Mouse (Mus musculus): ENCODE data around the gene Fads1. TPM values are rescaled to one million over a fixed set of nuclear protein-coding genes. Genes with fewer than 3 reads are reported as not detected.
"Not testable (repeated sequence)": the region's sequence is repeated elsewhere in the genome, so short reads cannot be mapped to it uniquely, and the experiment has no call there.

Gene Fads1
- polyA plus RNA-seq, 1 experiment from 2014 or later: 60.2 TPM

- WGBS (ENCODE audit: insufficient replicate concordance): 80% methylated on average over 1 of the region's 1 CpGs
Measured at GRCm38 (mm10) chr19:10167951-10168350, 14.7 kb upstream of the Fads1 start.

GRCm38 (mm10) chr19:10168441-10168840 is 14.2 kb upstream of the Fads1 start:
- Histone ChIP-seq H3K27ac (no peak overlapping the region), H3K4me3 (replicated peaks) (no peak overlapping the region), H3K4me2 (no peak overlapping the region), H3K27me3 (no peaks in the 10 kb centered on the region), H3K9ac (no peak overlapping the region), H3K4me1 (replicated peaks) (peaks cover 43% of the 10 kb centered on the region), H3K36me3 (no peaks in the 10 kb centered on the region), H3K9me3 (replicated peaks) (no peaks in the 10 kb centered on the region)
- WGBS (ENCODE audit: insufficient replicate concordance): 82% methylated on average over 3 of the region's 3 CpGs
- DNase-seq (no peak), ATAC-seq (ENCODE audit: low read depth) (no peak)

More at GRCm38 (mm10) chr19:10167951-10168350, 14.7 kb upstream of the Fads1 start:
- no peak overlapping the region for H3K4me3 ChIP-seq (replicated peaks)
- H3K4me1 ChIP-seq (replicated peaks): peaks cover 38% of the 10 kb centered on the region
- no peaks in the 10 kb centered on the region for H3K9me3 ChIP-seq (replicated peaks)
- ATAC-seq (ENCODE audit: low read depth) (no peak), DNase-seq (no peak)
- no peak overlapping the region for H3K27ac ChIP-seq
- H3K36me3 ChIP-seq: no peaks in the 10 kb centered on the region
- no peak overlapping the region for H3K9ac ChIP-seq
- no peaks in the 10 kb centered on the region for H3K27me3 ChIP-seq
- no peak overlapping the region for H3K4me2 ChIP-seq

DNA sequence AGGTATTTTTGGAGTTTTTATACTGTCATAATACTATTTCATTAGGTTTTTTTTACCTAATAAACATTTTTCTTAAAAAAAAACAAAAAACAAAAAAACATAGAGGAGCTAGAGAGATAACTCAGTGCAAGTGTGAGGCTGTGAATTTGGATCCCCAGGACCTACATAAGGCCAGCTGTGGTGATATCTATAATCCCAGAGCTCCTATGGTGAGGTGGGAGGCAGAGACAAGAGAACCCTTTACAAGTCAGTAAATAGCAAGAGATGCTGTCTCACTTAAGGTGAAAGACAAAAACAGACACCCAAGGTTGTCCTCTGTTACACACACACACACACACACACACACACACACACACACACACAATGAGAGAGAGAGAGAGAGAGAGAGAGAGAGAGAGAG is 13.5 kb upstream of the Fads1 start:
- DNase-seq (no peak), ATAC-seq (ENCODE audit: low read depth) (peak; percentile 35; the same call in 1 of the 2 replicates)
- H3K4me1 ChIP-seq (replicated peaks): peaks cover 50% of the 10 kb centered on the region
- no peak overlapping the region for H3K4me2 ChIP-seq
- no peaks in the 10 kb centered on the region for H3K27me3 ChIP-seq
- H3K36me3 ChIP-seq: no peaks in the 10 kb centered on the region
- peak overlapping the region; percentile 47; the same call in 1 of the 2 replicates for H3K27ac ChIP-seq
- no peaks in the 10 kb centered on the region for H3K9me3 ChIP-seq (replicated peaks)
- no peak overlapping the region for H3K4me3 ChIP-seq (replicated peaks)
- no peak overlapping the region for H3K9ac ChIP-seq

DNA sequence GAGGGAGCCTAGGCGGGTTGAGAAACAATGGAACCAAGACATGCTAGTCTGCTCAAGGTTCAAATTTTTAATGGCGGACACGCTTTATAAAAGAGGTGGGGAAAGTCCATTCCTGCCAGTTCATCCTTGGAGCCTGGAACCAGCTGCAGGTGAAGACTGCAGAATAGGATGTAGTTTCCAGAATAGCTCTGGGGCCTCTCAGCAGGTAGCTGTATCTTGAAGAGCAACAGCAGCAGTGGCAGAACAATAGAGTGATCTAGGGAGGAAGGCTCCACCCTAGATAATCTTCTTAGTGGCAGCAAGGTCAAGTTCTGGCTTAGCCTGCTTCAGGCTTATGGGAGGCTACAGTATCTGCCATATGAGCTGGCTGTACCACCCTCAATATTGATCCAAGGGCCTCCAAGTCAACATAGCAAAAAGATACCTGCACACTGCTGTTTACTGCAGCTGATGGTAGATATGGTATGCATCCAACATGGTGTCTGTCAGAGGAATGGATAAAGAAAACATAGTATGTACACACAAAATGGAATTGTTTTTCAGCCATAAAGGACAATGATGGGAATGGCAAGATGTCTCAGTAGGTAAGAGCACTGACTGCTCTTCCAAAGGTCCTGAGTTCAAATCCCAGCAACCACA is 12.9 kb upstream of the Fads1 start:
- Histone ChIP-seq H3K4me1 (replicated peaks) (peaks cover 56% of the 10 kb centered on the region), H3K27ac (peak overlapping the region; percentile 47)
- not testable (repeated sequence) for DNase-seq; H3K4me3 ChIP-seq (replicated peaks); H3K9me3 ChIP-seq (replicated peaks); H3K36me3 ChIP-seq; H3K4me2 ChIP-seq; ATAC-seq (ENCODE audit: low read depth); H3K9ac ChIP-seq; H3K27me3 ChIP-seq
- WGBS (ENCODE audit: insufficient replicate concordance): 84% methylated on average over 3 of the region's 3 CpGs

- Histone ChIP-seq H3K27me3 (no peaks in the 10 kb centered on the region), H3K27ac (peak overlapping the region; percentile 56), H3K9ac (no peak overlapping the region), H3K9me3 (replicated peaks) (no peaks in the 10 kb centered on the region), H3K4me3 (replicated peaks) (no peak overlapping the region), H3K4me1 (replicated peaks) (peaks cover 60% of the 10 kb centered on the region), H3K4me2 (no peak overlapping the region), H3K36me3 (no peaks in the 10 kb centered on the region)
- ATAC-seq (ENCODE audit: low read depth): no peak
- DNase-seq: no peak
- WGBS (ENCODE audit: insufficient replicate concordance): 74% methylated on average over 1 of the region's 1 CpGs
Measured at GRCm38 (mm10) chr19:10170466-10170865, 12.2 kb upstream of the Fads1 start.

DNA sequence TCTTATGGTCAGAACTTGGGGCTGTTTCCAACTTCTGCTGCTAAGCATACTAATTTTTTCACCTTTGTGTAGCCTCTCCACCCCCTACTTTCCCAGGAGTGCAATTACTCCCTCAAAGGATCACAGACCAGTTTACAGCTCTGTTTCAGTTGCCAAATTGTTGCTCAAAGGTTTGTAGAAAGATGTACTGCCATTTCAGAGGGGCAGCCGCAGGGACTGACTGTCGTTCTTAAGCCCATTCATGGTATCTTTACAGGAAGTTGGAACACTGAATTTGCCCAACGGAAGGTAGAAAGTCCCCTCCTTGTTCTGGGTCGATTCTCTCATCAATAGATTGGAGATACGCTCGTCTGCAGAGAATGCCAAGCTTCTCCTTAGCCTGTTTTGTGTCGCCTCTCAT is 11.3 kb upstream of the Fads1 start:
- Histone ChIP-seq H3K27me3 (no peaks in the 10 kb centered on the region), H3K9ac (no peak overlapping the region), H3K4me3 (replicated peaks) (no peak overlapping the region), H3K27ac (peak overlapping the region; percentile 94), H3K4me1 (replicated peaks) (peaks cover 60% of the 10 kb centered on the region), H3K36me3 (no peaks in the 10 kb centered on the region), H3K4me2 (no peak overlapping the region), H3K9me3 (replicated peaks) (no peaks in the 10 kb centered on the region)
- 64% methylated on average over 7 of the region's 7 CpGs for WGBS (ENCODE audit: insufficient replicate concordance)
- no peak for DNase-seq
- no peak for ATAC-seq (ENCODE audit: low read depth)

GRCm38 (mm10) chr19:10171846-10172245 is 10.8 kb upstream of the Fads1 start:
- H3K4me2 ChIP-seq: 0 out of 2 replicates have a peak overlapping the region, but pooled peaks have one; percentile 8
- ATAC-seq (ENCODE audit: low read depth) (no peak), DNase-seq (no peak)
- H3K27me3 ChIP-seq: no peaks in the 10 kb centered on the region
- peak overlapping the region; percentile 37 for H3K9ac ChIP-seq
- no peaks in the 10 kb centered on the region for H3K9me3 ChIP-seq (replicated peaks)
- peaks cover 62% of the 10 kb centered on the region for H3K4me1 ChIP-seq (replicated peaks)
- no peak overlapping the region for H3K4me3 ChIP-seq (replicated peaks)
- no peaks in the 10 kb centered on the region for H3K36me3 ChIP-seq
- peak overlapping the region; percentile 94 for H3K27ac ChIP-seq

- H3K36me3 ChIP-seq: no peaks in the 10 kb centered on the region
- WGBS (ENCODE audit: insufficient replicate concordance): 19% methylated on average over 5 of the region's 5 CpGs
Measured at GRCm38 (mm10) chr19:10173116-10173718, 9.5 kb upstream of the Fads1 start.

DNA sequence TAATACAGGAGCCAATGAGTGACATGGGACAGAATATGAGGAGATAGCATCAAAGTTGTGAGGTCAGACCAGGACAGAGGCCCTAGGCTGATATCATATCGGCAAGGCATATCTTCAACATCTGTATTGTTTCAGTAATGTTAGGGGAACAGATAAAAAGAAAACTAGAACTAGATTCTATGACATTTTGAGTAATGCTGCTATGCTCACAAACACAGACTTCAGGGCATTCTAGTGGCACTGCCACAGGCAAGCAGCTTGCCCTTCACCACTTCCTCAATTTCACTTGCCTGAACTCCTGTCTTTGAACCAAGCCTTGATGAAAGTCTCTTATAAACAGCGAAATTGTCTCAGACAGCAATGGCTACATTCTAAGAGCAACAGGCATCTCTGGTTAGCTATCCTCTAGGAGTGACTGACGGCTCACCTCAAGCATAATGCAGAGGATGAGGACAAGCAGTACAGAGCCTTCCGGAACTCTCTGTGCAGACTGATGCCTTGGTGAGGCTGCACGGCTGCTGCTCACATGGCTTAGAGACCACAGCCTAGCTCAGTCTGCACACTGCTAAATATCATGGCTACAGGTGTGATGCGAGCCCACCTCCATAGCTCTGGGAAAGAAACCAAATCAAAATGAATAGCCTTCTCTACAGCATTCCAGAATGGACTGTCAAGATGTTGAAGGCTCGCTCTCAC is 8.7 kb upstream of the Fads1 start:
- Histone ChIP-seq H3K4me2 (peak overlapping the region; percentile 63), H3K9me3 (replicated peaks) (no peaks in the 10 kb centered on the region), H3K36me3 (no peaks in the 10 kb centered on the region), H3K4me3 (replicated peaks) (no peak overlapping the region), H3K9ac (peak overlapping the region; percentile 62), H3K27me3 (no peaks in the 10 kb centered on the region), H3K4me1 (replicated peaks) (peaks cover 68% of the 10 kb centered on the region), H3K27ac (peak overlapping the region; percentile 94)
- no peak for ATAC-seq (ENCODE audit: low read depth)
- no peak for DNase-seq
- WGBS (ENCODE audit: insufficient replicate concordance): 60% methylated on average over 7 of the region's 7 CpGs

More at GRCm38 (mm10) chr19:10173116-10173718, 9.5 kb upstream of the Fads1 start:
- no peaks in the 10 kb centered on the region for H3K27me3 ChIP-seq
- no peaks in the 10 kb centered on the region for H3K9me3 ChIP-seq (replicated peaks)
- peak; percentile 94 for ATAC-seq (ENCODE audit: low read depth)
- H3K4me3 ChIP-seq (replicated peaks): peak overlapping the region; percentile 32
- peak overlapping the region; percentile 62 for H3K9ac ChIP-seq
- peak; percentile 79 for DNase-seq
- peak overlapping the region; percentile 94 for H3K27ac ChIP-seq
- peak overlapping the region; percentile 63 for H3K4me2 ChIP-seq
- peaks cover 68% of the 10 kb centered on the region for H3K4me1 ChIP-seq (replicated peaks)

DNA sequence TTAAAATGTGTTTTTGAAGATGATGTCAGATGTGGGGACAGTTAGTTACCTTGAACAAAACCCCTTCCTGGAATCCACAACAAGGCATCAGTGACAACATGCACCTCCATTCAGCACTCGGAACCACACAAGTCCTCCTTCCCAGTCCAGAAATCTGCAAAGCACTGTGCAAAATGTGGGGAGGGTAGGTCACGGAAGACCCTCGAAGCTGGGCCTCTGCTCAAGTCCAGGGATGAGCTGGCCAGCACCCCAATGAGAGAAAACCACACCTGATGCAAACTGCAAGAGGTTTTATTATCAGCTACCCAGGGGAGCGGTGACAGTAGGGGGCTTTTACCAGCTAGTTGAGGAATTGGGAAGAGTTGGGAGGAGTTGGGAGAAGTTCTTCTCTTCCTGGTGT is 7.7 kb upstream of the Fads1 start:
- H3K36me3 ChIP-seq: no peaks in the 10 kb centered on the region
- no peak overlapping the region for H3K9ac ChIP-seq
- WGBS (ENCODE audit: insufficient replicate concordance): 67% methylated on average over 4 of the region's 4 CpGs
- DNase-seq: no peak
- no peak overlapping the region for H3K4me3 ChIP-seq (replicated peaks)
- peaks cover 59% of the 10 kb centered on the region for H3K4me1 ChIP-seq (replicated peaks)
- H3K4me2 ChIP-seq: no peak overlapping the region
- H3K27me3 ChIP-seq: no peaks in the 10 kb centered on the region
- peak overlapping the region; percentile 48 for H3K27ac ChIP-seq
- ATAC-seq (ENCODE audit: low read depth): no peak
- no peaks in the 10 kb centered on the region for H3K9me3 ChIP-seq (replicated peaks)

GRCm38 (mm10) chr19:10176477-10176876 is 6.2 kb upstream of the Fads1 start:
- Histone ChIP-seq H3K4me2 (no peak overlapping the region), H3K4me3 (replicated peaks) (no peak overlapping the region), H3K36me3 (no peaks in the 10 kb centered on the region), H3K27ac (no peak overlapping the region), H3K9me3 (replicated peaks) (no peaks in the 10 kb centered on the region), H3K27me3 (no peaks in the 10 kb centered on the region), H3K9ac (no peak overlapping the region), H3K4me1 (replicated peaks) (peaks cover 48% of the 10 kb centered on the region)
- no peak for DNase-seq
- ATAC-seq (ENCODE audit: low read depth): no peak
- 75% methylated on average over 1 of the region's 1 CpGs for WGBS (ENCODE audit: insufficient replicate concordance)
